Mouse (Mus musculus): ENCODE results near the gene Crb3.

GRCm38 (mm10) chr17:57056246-57056645 is 2.7 kb upstream of the Crb3 start:
- TF ChIP-seq UBTF (IDR thresholded peaks at IDR 0.05; ENCODE audit: low read depth, low read length) = no peak
- TF ChIP-seq MAZ (IDR thresholded peaks at IDR 0.05; ENCODE audit: low read depth, low read length) = no peak
- no peak for TF ChIP-seq POLR2A (IDR thresholded peaks at IDR 0.05; ENCODE audit: low read depth, low read length)
- TF ChIP-seq USF1 (IDR thresholded peaks at IDR 0.05; ENCODE audit: low read depth, low read length) = no peak
- no peak for TF ChIP-seq CHD1 (IDR thresholded peaks at IDR 0.05; ENCODE audit: low read depth, low read length)
- TF ChIP-seq CHD2 (IDR thresholded peaks at IDR 0.05; ENCODE audit: low read length) = no peak
- TF ChIP-seq MAFK (IDR thresholded peaks at IDR 0.05; ENCODE audit: insufficient replicate concordance, low read length) = no peak
- TF ChIP-seq EP300 (IDR thresholded peaks at IDR 0.05; ENCODE audit: low read length) = no peak
- no peak for TF ChIP-seq NELFE (IDR thresholded peaks at IDR 0.05; ENCODE audit: low read depth, low read length)
- TF ChIP-seq POLR2AphosphoS2 (IDR thresholded peaks at IDR 0.05; ENCODE audit: low read depth, low read length) = no peak
- no peak for TF ChIP-seq BHLHE40 (IDR thresholded peaks at IDR 0.05; ENCODE audit: low read depth, low read length)

Measured in CH12.LX (cell line).